Mouse (Mus musculus) liver, postnatal 0 days (tissue): ENCODE measurements around the gene Olfr796.

Experiments
- CTCF ChIP-seq: sonication (generic); IDR thresholded peaks from 2 replicates; pipeline ENCODE4 v1.5.1; 2016; ENCODE audit warnings: antibody characterized with exemption, low read depth
- EP300 ChIP-seq: IDR thresholded peaks from 2 replicates; pipeline ENCODE4 v1.6.1; 2016; ENCODE audit warnings: antibody characterized with exemption, low read depth, mild to moderate bottlenecking

DNA sequence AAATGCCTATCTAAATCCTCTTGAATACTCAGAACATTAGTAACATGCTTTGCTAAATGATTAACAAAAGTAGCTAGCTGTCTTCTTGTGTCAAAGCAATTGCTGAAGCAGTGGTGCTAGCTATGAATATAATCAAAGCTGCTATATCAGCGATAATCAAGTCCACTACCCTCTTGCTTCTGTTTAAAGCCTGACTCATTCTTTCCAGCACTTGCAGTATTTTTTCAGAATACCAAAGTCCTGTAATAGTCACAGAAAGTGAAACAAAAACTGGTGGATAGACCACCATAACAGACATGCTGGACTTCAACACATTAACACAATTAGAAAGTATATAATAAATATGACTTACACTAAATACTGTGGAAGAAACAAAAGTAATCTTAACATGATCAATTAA lies 39.4 kb upstream of the Olfr796 start:
- no peak for TF ChIP-seq CTCF
- TF ChIP-seq EP300 = no peak
